Mouse (Mus musculus) liver, adult 2 months (tissue): ENCODE measurements around the gene Adh6b. TPM values are rescaled to one million over a fixed set of nuclear protein-coding genes. Genes with fewer than 3 reads are reported as not detected.
A peak's percentile ranks its signal among the peaks of the same experiment; 100 is the strongest.

Experiments
- DNase-seq: peaks from one replicate; pipeline ENCODE4 v3.0.0-alpha.2; 2011; ENCODE audit warnings: low read depth, low spot score; ENCODE audit errors: extremely low read depth
- H3K27ac ChIP-seq: fragments of 200-500 bp; replicated peaks from 2 replicates; pipeline ENCODE4 v1.5.1; 2012; ENCODE audit warnings: low read depth, mild to moderate bottlenecking, control low read depth, inconsistent platforms, low read length; ENCODE audit not compliant: insufficient read depth
- H3K27me3 ChIP-seq: fragments of 200-500 bp; 2 replicates; pipeline ENCODE4 v1.6.1; 2012; ENCODE audit warnings: mild to moderate bottlenecking, moderate library complexity, low read length, inconsistent platforms; ENCODE audit not compliant: control insufficient read depth, insufficient read depth
- H3K36me3 ChIP-seq: fragments of 200-500 bp; 2 replicates; pipeline ENCODE4 v1.6.1; 2012; ENCODE audit warnings: low read length, inconsistent platforms; ENCODE audit not compliant: control insufficient read depth, insufficient read depth
- H3K4me1 ChIP-seq: fragments of 200-500 bp; 2 replicates; pipeline ENCODE4 v1.6.1; 2011; ENCODE audit warnings: low read length; ENCODE audit not compliant: control insufficient read depth, insufficient read depth
- H3K4me3 ChIP-seq: fragments of 200-500 bp; 2 replicates; pipeline ENCODE4 v1.5.1; 2011; ENCODE audit warnings: low read depth, mild to moderate bottlenecking, control low read depth, low read length, moderate library complexity; ENCODE audit not compliant: insufficient read depth
- H3K79me2 ChIP-seq: fragments of 200-500 bp; 2 replicates; pipeline ENCODE4 v1.6.1; 2012; ENCODE audit warnings: inconsistent platforms, mild to moderate bottlenecking, low read length, moderate library complexity; ENCODE audit not compliant: control insufficient read depth, insufficient read depth
- H3K9ac ChIP-seq: fragments of 200-500 bp; 2 replicates; pipeline ENCODE4 v1.6.1; 2012; ENCODE audit warnings: low read depth, mild to moderate bottlenecking, control low read depth, inconsistent platforms, low read length
- CTCF ChIP-seq: fragments of 200-500 bp; IDR thresholded peaks from 2 replicates; pipeline ENCODE4 v1.5.1; 2011; ENCODE audit warnings: low read depth, low read length, control low read depth
- POLR2A ChIP-seq: fragments of 200-500 bp; IDR thresholded peaks from 2 replicates; pipeline ENCODE4 v1.6.1; 2011; ENCODE audit warnings: low read length, control low read depth; ENCODE audit not compliant: insufficient read depth; ENCODE audit errors: extremely low read depth
- WGBS: fragments of 180-500 bp; shearing (Covaris S2); methylation state at CpG from one replicate; pipeline ENCODE4 v1.1.7; 2018; 5-methylcytosine and 5-hydroxymethylcytosine counted together
- polyA plus RNA-seq: library from polyadenylated mRNA; depleted of rRNA; stranded (reverse); fragments of >200 nt; gene quantifications from 2 replicates; pipeline ENCODE4 v1.2.3, GENCODE M21; 2012
- total RNA-seq: library from RNA; depleted of rRNA; stranded (reverse); fragments of >200 nt; gene quantifications from 2 replicates; pipeline ENCODE4 v1.2.3, GENCODE M21; 2014

The Adh6b gene
- total and polyA plus RNA-seq, 2 experiments: 0.06 TPM; not detected in 1

DNA sequence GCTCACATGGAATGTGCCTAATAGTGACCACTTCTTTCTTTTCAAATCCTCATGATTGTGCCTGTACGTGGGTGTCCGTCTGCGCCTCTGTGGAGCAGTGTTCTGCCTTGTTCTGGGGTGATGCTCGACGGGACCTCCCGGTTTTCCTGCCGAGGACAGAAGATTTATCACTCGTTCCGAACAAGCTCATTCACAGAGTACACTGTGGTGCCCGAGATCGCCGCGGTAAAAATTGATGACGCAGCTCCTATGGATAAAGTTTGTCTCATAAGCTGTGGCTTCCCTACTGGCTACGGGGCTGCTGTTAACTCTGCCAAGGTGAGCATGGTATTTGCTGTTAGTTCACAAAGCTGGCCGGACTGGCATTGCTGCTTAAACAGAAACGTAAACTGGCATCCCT, 16.6 kb upstream of the Adh6b start:
- 91% methylated on average over 17 of the region's 17 CpGs for WGBS
- Histone ChIP-seq H3K27me3 (no peaks in the 10 kb centered on the region), H3K27ac (no peak overlapping the region), H3K4me1 (no peaks in the 10 kb centered on the region), H3K36me3 (no peaks in the 10 kb centered on the region), H3K9ac (no peak overlapping the region), H3K4me3 (no peak overlapping the region), H3K79me2 (no peaks in the 10 kb centered on the region)
- DNase-seq: no peak
- no peak for TF ChIP-seq CTCF
- TF ChIP-seq POLR2A: no peak

DNA sequence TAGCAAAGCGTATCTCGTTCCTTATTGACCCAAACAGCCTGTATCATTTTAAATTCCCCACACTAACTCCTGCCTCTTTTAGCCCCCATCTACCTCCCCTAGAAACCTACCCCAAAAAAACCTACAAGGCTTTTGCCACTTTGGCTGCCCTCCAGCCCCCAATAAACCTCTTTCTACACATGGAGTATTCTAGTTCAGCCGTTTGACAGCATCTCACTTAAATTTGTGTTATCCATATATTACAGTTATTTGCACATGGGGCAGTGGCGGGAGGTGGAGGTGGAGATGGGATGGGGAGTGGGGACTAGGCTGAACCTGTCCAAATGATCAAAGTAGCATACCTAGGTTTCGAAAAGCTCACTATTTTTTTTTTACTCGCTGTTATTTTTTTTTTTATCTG, 16.1 kb upstream of the Adh6b start:
- H3K4me1 ChIP-seq: no peaks in the 10 kb centered on the region
- H3K27ac ChIP-seq: no peak overlapping the region
- H3K4me3 ChIP-seq: no peak overlapping the region
- TF ChIP-seq CTCF (no peak), POLR2A (no peak)
- H3K79me2 ChIP-seq: no peaks in the 10 kb centered on the region
- H3K27me3 ChIP-seq: no peaks in the 10 kb centered on the region
- no peak overlapping the region for H3K9ac ChIP-seq
- 91% methylated on average over 6 of the region's 6 CpGs for WGBS
- DNase-seq: no peak
- H3K36me3 ChIP-seq: no peaks in the 10 kb centered on the region

DNA sequence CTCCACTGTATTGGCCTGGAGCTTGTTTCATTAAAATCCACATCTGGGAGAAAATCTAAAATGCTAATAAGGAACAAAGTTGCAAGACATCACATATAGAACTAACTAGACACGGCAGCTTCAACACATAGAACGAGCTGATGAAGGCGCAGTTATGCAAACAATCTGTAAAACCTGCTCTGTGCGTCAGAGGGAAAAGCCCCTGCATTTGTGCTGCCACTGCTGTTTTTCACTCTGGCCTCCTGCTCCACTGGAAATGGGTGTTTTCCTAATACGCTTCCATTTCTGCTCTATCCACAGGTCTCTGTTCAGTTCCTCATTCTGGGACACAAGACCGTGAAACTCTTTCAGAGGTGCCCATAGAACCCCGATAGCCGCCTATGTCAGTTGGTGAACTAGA, 7.7 kb upstream of the Adh6b start:
- Histone ChIP-seq H3K4me1 (peaks cover 6% of the 10 kb centered on the region), H3K27me3 (no peaks in the 10 kb centered on the region), H3K27ac (no peak overlapping the region), H3K4me3 (no peak overlapping the region), H3K9ac (no peak overlapping the region), H3K36me3 (no peaks in the 10 kb centered on the region), H3K79me2 (no peaks in the 10 kb centered on the region)
- WGBS: 89% methylated on average over 8 of the region's 8 CpGs
- no peak for DNase-seq
- TF ChIP-seq CTCF: no peak

DNA sequence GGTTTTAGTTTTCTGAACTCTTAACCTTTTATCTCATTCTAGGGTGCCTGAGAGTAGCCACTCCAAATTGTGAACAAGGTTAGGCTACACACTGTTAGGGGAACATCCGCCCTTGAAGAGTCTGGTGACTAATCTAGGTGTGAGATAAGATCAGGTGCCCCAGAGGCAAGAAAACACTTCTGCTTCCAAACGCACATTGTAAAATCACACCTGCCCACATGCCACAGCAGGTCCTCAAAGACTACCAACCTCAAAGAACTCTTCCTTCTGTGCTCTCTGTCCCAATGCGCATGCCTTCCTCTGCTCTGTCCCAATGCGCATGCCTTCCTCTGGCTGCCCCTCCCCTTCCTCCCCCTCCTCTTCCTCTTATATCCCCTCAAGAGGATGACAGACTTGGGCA, 7.3 kb upstream of the Adh6b start:
- Histone ChIP-seq H3K4me1 (peaks cover 6% of the 10 kb centered on the region), H3K27ac (no peak overlapping the region), H3K4me3 (no peak overlapping the region), H3K27me3 (no peaks in the 10 kb centered on the region), H3K9ac (no peak overlapping the region), H3K36me3 (no peaks in the 10 kb centered on the region), H3K79me2 (no peaks in the 10 kb centered on the region)
- DNase-seq: peak; percentile 10
- WGBS: 90% methylated on average over 4 of the region's 4 CpGs
- TF ChIP-seq CTCF: no peak
- no peak for TF ChIP-seq POLR2A

DNA sequence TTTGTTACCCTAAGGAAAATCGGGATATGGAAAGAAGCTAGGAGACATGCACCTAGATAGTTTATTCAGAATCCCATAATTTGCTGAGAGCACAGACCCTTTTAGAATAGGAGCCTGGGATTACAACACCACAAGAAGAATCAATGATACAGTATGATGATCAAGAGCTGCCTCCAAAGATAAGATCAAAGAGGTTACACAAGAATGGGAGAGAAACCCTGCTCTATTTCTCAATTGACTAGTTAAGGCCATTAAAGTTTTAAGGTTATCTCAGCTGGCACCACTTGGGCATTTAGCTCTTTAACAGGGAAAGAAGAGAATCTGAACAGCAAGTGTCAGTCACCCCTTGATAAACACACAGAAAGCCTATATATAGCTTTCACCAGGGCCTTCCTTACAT, 6.0 kb upstream of the Adh6b start:
- H3K36me3 ChIP-seq: no peaks in the 10 kb centered on the region
- no peak overlapping the region for H3K4me3 ChIP-seq
- H3K27ac ChIP-seq: no peak overlapping the region
- TF ChIP-seq CTCF (no peak), POLR2A (no peak)
- DNase-seq: peak; percentile 93
- H3K79me2 ChIP-seq: no peaks in the 10 kb centered on the region
- H3K4me1 ChIP-seq: peaks cover 6% of the 10 kb centered on the region
- H3K9ac ChIP-seq: no peak overlapping the region
- WGBS: 40% methylated on average over 1 of the region's 1 CpGs
- no peaks in the 10 kb centered on the region for H3K27me3 ChIP-seq

DNA sequence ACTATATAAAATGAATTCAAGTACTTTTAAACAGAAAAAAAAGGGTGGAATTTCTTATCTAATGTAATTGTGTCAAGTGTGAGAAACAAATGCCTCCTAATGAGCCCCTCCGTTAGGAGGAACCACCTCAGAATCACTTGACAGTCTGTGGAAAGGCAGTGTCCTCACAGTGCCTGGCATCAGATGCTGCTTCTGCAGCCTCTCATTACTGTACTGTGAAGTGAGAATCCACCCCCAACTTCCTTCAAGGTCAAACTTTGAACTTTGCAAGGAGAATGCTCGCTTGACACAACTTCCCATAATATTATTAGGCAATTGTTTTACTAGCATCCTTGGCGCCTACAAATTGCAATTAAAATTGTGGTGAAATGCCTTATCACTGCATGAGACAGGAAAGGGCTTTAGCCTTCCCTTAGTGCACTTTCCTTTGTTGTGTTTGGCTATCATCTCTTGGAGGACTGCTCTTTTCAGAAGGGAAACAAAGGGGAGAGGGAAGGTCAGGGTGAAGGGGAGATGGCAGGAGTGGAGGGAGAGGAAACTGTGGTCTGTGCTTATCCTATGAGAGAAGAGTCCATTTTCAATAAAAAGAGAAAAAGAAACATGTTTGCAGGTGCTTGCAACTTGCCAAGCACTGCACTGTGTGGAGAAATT, 5.3 kb upstream of the Adh6b start:
- H3K4me1 ChIP-seq: peaks cover 6% of the 10 kb centered on the region
- H3K4me3 ChIP-seq: no peak overlapping the region
- no peak overlapping the region for H3K27ac ChIP-seq
- WGBS: 32% methylated on average over 3 of the region's 3 CpGs
- H3K36me3 ChIP-seq: no peaks in the 10 kb centered on the region
- H3K27me3 ChIP-seq: no peaks in the 10 kb centered on the region
- no peaks in the 10 kb centered on the region for H3K79me2 ChIP-seq
- no peak overlapping the region for H3K9ac ChIP-seq
- DNase-seq: peak; percentile 27
- no peak for TF ChIP-seq POLR2A
- no peak for TF ChIP-seq CTCF
